Mouse (Mus musculus): ENCODE measurements around the gene Txnl4b. TPM values are rescaled to one million over a fixed set of nuclear protein-coding genes. Genes with fewer than 3 reads are reported as not detected.

Txnl4b gene
- total and polyA plus RNA-seq, 2 experiments = 5.3 to 9.7 TPM

DNA sequence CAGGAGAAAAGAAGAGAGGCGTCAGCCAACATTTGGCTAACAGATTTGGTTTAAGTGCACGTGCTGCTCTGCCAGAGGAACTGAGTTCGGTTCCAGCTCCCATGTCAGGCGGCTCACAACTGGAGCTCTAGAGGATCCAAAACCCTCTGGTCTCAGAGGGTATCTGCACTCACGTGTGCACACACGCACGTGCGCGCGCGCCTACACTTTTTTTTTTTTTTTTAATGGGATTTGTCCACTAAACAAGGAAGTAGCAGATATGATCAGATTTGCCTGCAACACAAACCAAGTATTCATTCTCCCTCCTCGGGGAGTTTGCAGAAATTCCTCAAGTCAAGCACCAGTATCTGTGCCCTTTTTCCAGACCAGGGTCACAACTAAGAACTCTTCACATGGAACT, 42.0 kb downstream of the Txnl4b start:
- Histone ChIP-seq H3K36me3 (ENCODE audit: control insufficient read depth, insufficient read depth, low read length) (no peaks in the 10 kb centered on the region; the same call in 1 of the 2 replicates), H3K27me3 (ENCODE audit: control insufficient read depth, insufficient read depth, low read length) (no peaks in the 10 kb centered on the region), H3K9ac (ENCODE audit: low read depth, low read length) (peak overlapping the region; percentile 64; the same call in 1 of the 2 replicates), H3K4me3 (ENCODE audit: insufficient read depth, low read depth, low read length) (peak overlapping the region; percentile 55), H3K79me2 (ENCODE audit: control insufficient read depth, insufficient read depth, low read length) (no peaks in the 10 kb centered on the region), H3K27ac (replicated peaks; ENCODE audit: insufficient read depth, low read depth, low read length) (no peak overlapping the region), H3K4me1 (ENCODE audit: control insufficient read depth, insufficient read depth, low read length) (peaks cover 4% of the 10 kb centered on the region)
- 16% methylated on average over 12 of the region's 12 CpGs for WGBS
- TF ChIP-seq CTCF (IDR thresholded peaks at IDR 0.05; ENCODE audit: low read depth, low read length) = no peak
- no peak for TF ChIP-seq POLR2A (IDR thresholded peaks at IDR 0.05; ENCODE audit: extremely low read depth, insufficient read depth, low read length)
- no peak for DNase-seq (ENCODE audit: extremely low read depth, low read depth, low spot score)

DNA sequence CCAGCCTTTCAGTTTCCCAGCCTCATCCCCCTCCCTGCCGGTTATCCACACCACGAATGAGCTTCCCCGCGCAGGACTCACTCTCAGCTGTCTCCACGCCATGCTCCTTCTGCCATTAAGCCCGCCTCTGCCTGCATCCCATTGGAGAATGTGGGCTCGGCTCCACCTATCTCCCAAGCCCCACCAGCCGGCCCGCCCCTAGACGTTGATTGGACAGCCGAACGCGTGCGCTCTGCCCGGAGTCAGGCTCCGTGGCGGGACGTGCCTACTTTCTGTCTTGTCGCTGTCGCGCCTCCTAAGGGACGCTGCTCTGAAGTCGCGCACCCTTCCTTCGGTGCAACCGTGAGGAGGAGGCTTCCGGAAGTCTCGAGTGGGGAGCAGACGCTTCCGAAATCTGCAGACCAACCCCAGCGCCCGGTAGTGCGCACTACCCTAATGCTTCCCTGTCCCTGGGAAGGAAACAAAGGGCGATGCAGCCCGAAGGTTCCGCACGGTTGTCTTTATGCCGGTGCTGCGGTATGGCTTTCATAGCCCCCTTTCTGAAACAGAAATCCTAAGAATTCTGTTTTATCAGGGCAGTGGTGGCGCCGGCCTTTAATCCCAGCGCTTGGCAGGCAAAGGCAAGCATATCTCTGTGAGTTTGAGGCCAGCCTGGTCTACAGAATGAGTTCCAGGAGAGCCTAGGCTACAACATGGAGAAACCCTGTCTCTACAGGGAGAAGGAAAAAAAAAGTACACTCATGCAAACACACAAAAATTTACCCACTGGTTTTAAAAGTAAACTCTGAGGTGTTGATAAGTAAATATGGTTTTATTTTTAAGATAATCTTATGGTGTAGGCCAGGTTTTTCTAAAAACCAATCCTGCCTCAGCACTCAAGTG, 42.8 kb downstream of the Txnl4b start, which contains the start of gene Dhodh:
Gene Dhodh (minus strand): TSS at position 403 of the 882 bp plus-strand sequence.
- peak; percentile 89; the same call in 1 of the 2 replicates for TF ChIP-seq POLR2A (IDR thresholded peaks at IDR 0.05; ENCODE audit: extremely low read depth, insufficient read depth, low read length)
- no peak for TF ChIP-seq CTCF (IDR thresholded peaks at IDR 0.05; ENCODE audit: low read depth, low read length)
- Histone ChIP-seq H3K27ac (replicated peaks; ENCODE audit: insufficient read depth, low read depth, low read length) (peak within 1 kb of the TSS; percentile 62), H3K4me3 (ENCODE audit: insufficient read depth, low read depth, low read length) (peak within 1 kb of the TSS; percentile 55), H3K79me2 (ENCODE audit: control insufficient read depth, insufficient read depth, low read length) (no peaks in the 10 kb centered on the region), H3K27me3 (ENCODE audit: control insufficient read depth, insufficient read depth, low read length) (no peaks in the 10 kb centered on the region), H3K9ac (ENCODE audit: low read depth, low read length) (peak within 1 kb of the TSS; percentile 64), H3K4me1 (ENCODE audit: control insufficient read depth, insufficient read depth, low read length) (peaks cover 4% of the 10 kb centered on the region), H3K36me3 (ENCODE audit: control insufficient read depth, insufficient read depth, low read length) (no peaks in the 10 kb centered on the region; the same call in 1 of the 2 replicates)
- peak; percentile 88 for DNase-seq (ENCODE audit: extremely low read depth, low read depth, low spot score)
- under 1% methylated on average over 42 of the region's 42 CpGs for WGBS

DNA sequence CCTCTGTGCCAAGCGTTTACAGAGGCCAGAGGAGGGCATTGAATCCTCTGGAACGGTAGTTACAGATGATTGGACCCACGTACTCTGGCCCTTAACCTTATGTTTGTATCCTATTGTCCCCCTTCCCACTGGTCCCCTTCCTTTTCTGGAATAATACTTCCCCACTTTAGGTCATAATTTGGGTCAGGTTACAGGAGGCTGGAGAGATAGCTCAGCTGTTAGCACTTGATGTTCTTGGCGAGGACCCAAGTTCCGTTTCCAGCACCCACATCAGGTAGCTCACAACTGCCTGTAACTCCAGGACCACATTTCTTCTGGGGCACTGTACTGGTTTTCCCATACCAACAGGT, 43.4 kb downstream of the Txnl4b start:
- Histone ChIP-seq H3K4me1 (ENCODE audit: control insufficient read depth, insufficient read depth, low read length) (peaks cover 5% of the 10 kb centered on the region), H3K4me3 (ENCODE audit: insufficient read depth, low read depth, low read length) (peak overlapping the region; percentile 13), H3K9ac (ENCODE audit: low read depth, low read length) (peak overlapping the region; percentile 27), H3K36me3 (ENCODE audit: control insufficient read depth, insufficient read depth, low read length) (no peaks in the 10 kb centered on the region; the same call in 1 of the 2 replicates), H3K27ac (replicated peaks; ENCODE audit: insufficient read depth, low read depth, low read length) (peak overlapping the region; percentile 62), H3K79me2 (ENCODE audit: control insufficient read depth, insufficient read depth, low read length) (no peaks in the 10 kb centered on the region), H3K27me3 (ENCODE audit: control insufficient read depth, insufficient read depth, low read length) (no peaks in the 10 kb centered on the region)
- peak; percentile 66 for DNase-seq (ENCODE audit: extremely low read depth, low read depth, low spot score)
- 9% methylated on average over 5 of the region's 5 CpGs for WGBS
- no peak for TF ChIP-seq CTCF (IDR thresholded peaks at IDR 0.05; ENCODE audit: low read depth, low read length)

DNA sequence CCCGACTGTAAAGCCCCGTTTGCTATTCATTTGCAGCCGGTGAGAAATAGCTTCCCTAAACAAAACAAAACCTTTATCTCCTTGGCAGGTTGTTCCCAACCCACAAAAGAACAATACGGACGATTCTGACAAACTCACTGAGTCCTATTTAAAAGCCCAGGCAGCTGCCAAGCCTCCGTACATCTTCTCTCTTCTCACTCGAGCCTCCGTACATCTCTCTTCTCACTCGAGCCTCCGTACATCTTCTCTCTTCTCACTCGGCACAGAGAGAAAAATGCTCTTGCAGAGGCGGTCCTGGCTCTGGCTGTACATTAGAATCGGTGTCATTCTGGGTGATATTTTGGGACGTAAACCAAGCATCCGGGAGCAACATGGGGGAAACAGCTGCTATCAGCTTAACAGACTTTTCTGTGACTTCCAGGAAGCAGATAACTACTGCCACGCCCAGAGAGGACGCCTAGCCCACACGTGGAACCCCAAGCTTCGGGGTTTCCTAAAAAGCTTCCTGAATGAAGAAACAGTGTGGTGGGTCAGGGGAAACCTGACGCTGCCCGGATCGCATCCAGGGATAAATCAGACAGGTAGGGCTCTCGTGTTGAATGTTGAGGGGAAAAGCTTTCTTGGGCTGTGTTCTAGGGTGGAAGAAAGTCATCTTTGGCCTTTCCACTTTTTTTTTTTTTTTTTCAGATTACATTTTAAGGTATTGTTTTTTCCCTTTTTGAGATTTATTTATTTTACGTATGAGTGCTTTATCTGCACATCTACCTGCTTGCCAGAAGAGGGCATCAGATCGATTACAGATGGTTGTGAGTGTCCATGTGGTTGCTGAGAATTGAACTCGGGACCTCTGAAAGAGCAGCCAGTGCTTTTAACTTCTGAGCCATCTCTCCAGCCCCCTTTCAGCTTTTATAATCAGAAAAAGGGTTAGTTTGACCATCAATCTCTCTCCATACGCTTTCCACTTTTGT, 48.8 kb downstream of the Txnl4b start, which contains the start of gene Pkd1l3:
Gene Pkd1l3 (plus strand): TSS at position 275 of the 968 bp plus-strand sequence.
- Histone ChIP-seq H3K4me1 (ENCODE audit: control insufficient read depth, insufficient read depth, low read length) (peaks cover 2% of the 10 kb centered on the region; the same call in 1 of the 2 replicates), H3K27me3 (ENCODE audit: control insufficient read depth, insufficient read depth, low read length) (no peaks in the 10 kb centered on the region), H3K9ac (ENCODE audit: low read depth, low read length) (no peak within 1 kb of the TSS), H3K27ac (replicated peaks; ENCODE audit: insufficient read depth, low read depth, low read length) (no peak within 1 kb of the TSS), H3K36me3 (ENCODE audit: control insufficient read depth, insufficient read depth, low read length) (no peaks in the 10 kb centered on the region), H3K79me2 (ENCODE audit: control insufficient read depth, insufficient read depth, low read length) (no peaks in the 10 kb centered on the region), H3K4me3 (ENCODE audit: insufficient read depth, low read depth, low read length) (no peak within 1 kb of the TSS)
- TF ChIP-seq CTCF (IDR thresholded peaks at IDR 0.05; ENCODE audit: low read depth, low read length) (no peak), POLR2A (IDR thresholded peaks at IDR 0.05; ENCODE audit: extremely low read depth, insufficient read depth, low read length) (no peak)
- no peak for DNase-seq (ENCODE audit: extremely low read depth, low read depth, low spot score)
- WGBS = 49% methylated on average over 27 of the region's 27 CpGs

DNA sequence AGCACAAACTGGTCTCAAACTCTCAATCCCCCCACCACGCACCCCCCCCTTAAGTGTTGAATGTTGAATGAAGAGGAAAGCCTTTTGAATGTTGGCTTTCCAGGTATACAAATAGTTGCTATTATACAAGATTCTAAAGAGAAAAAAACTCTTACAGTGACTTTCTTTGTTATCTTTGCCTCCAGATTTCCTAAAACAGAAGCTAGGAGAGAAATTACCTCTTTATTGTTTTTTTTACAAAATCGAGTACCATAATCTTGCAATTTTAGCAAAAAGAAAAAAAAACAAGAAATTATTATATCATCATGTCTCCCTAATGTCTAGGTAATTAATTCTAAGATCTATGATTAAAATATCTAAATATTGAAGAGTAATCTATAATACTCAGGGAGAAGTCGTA, 49.9 kb downstream of the Txnl4b start:
- no peak overlapping the region for H3K27ac ChIP-seq (replicated peaks; ENCODE audit: insufficient read depth, low read depth, low read length)
- H3K79me2 ChIP-seq (ENCODE audit: control insufficient read depth, insufficient read depth, low read length) = no peaks in the 10 kb centered on the region
- H3K9ac ChIP-seq (ENCODE audit: low read depth, low read length) = no peak overlapping the region
- H3K4me1 ChIP-seq (ENCODE audit: control insufficient read depth, insufficient read depth, low read length) = peaks cover 2% of the 10 kb centered on the region; the same call in 1 of the 2 replicates
- no peak for DNase-seq (ENCODE audit: extremely low read depth, low read depth, low spot score)
- TF ChIP-seq CTCF (IDR thresholded peaks at IDR 0.05; ENCODE audit: low read depth, low read length) (no peak), POLR2A (IDR thresholded peaks at IDR 0.05; ENCODE audit: extremely low read depth, insufficient read depth, low read length) (no peak)
- WGBS = 85% methylated on average over 3 of the region's 3 CpGs
- H3K4me3 ChIP-seq (ENCODE audit: insufficient read depth, low read depth, low read length) = no peak overlapping the region
- no peaks in the 10 kb centered on the region for H3K27me3 ChIP-seq (ENCODE audit: control insufficient read depth, insufficient read depth, low read length)
- H3K36me3 ChIP-seq (ENCODE audit: control insufficient read depth, insufficient read depth, low read length) = no peaks in the 10 kb centered on the region

Other genes with a start within 250 kb of the Txnl4b start
- not detected in 2 replicates for gene Pmfbp1, start 71.9 kb upstream of the Txnl4b start, total RNA-seq (2014; rRNA removed)
- gene Pmfbp1, start 71.9 kb upstream of the Txnl4b start, polyA plus RNA-seq (2012; rRNA removed) = 0.02 TPM in 1 of 2 replicates, not detected in the other
- gene Dhx38, start within 50 bp of the Txnl4b start, total RNA-seq (2014; rRNA removed) = 6.9 and 8.7 TPM in 2 replicates
- gene Dhx38, start within 50 bp of the Txnl4b start, polyA plus RNA-seq (2012; rRNA removed) = 8.3 and 10.2 TPM in 2 replicates
- 2,096 and 2,327 TPM in 2 replicates for gene Hp, start 13.3 kb downstream of the Txnl4b start, total RNA-seq (2014; rRNA removed)
- 2,417 and 2,600 TPM in 2 replicates for gene Hp, start 13.3 kb downstream of the Txnl4b start, polyA plus RNA-seq (2012; rRNA removed)
- 7.5 and 10.9 TPM in 2 replicates for gene Dhodh, start 42.8 kb downstream of the Txnl4b start, total RNA-seq (2014; rRNA removed)
- gene Dhodh, start 42.8 kb downstream of the Txnl4b start, polyA plus RNA-seq (2012; rRNA removed) = 12.0 and 14.0 TPM in 2 replicates
- 0.07 TPM in 1 of 2 replicates, not detected in the other for gene Pkd1l3, start 48.6 kb downstream of the Txnl4b start, total RNA-seq (2014; rRNA removed)
- not detected in 2 replicates for gene Pkd1l3, start 48.6 kb downstream of the Txnl4b start, polyA plus RNA-seq (2012; rRNA removed)
- 31.8 and 31.9 TPM in 2 replicates for gene Ist1, start 127.4 kb downstream of the Txnl4b start, total RNA-seq (2014; rRNA removed)
- gene Ist1, start 127.4 kb downstream of the Txnl4b start, polyA plus RNA-seq (2012; rRNA removed) = 24.6 and 26.1 TPM in 2 replicates
- gene Zfp821, start 139.7 kb downstream of the Txnl4b start, total RNA-seq (2014; rRNA removed) = 1.7 and 1.8 TPM in 2 replicates
- 0.73 and 0.97 TPM in 2 replicates for gene Zfp821, start 139.7 kb downstream of the Txnl4b start, polyA plus RNA-seq (2012; rRNA removed)
- gene Atxn1l, start 171.8 kb downstream of the Txnl4b start, total RNA-seq (2014; rRNA removed) = 6.3 and 7.5 TPM in 2 replicates
- gene Atxn1l, start 171.8 kb downstream of the Txnl4b start, polyA plus RNA-seq (2012; rRNA removed) = 5.9 and 6.2 TPM in 2 replicates
- gene Ap1g1, start 212.7 kb downstream of the Txnl4b start, total RNA-seq (2014; rRNA removed) = 54.8 and 57.8 TPM in 2 replicates
- gene Ap1g1, start 212.7 kb downstream of the Txnl4b start, polyA plus RNA-seq (2012; rRNA removed) = 28.0 and 28.2 TPM in 2 replicates